Mouse (Mus musculus) lung, adult 18-20 months (tissue): ENCODE measurements around the gene Prune2.

Source experiments
- DNase-seq, 2 experiments: peaks; one replicate each; pipeline ENCODE4 v3.0.0; 2022; ENCODE audit warnings: mixed read lengths in 2 of 2

The Prune2 gene

DNA sequence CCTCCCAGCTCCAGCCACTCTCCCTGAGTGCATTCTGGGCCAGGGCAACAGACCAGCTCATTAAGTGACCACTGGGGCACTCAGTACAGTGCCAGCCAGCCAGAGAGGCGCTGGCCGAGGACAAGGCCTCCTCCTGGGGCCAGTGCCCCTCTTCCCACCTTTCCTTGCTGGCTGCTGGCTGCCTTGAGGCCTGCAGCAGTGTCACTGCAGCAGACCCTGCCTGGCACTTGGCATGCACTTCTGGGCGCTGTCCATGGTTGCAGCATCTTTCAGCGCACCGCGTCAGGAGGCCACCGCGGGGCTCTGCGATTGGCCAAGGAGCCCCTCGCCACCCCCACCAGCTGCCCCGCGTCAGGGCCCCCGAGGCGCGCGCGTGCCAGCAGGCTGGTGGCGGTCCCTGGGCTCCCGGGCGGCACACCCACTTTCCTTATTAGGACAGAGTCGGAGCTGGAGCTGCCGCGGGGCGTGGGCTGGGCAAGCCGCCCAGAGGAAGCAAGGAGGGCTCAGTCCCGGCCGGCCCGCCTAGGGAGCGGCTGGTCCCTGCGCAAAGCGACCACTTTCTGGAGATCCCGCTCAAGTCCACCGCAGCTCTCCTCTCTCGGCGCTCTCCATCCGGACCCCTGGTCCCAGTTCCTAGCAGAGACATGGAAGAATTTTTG lies at the start of gene Prune2:
Gene Prune2, plus strand, starts transcription at position 506 of the 659 bp plus-strand sequence.
- DNase-seq = peak; percentile 37 to 60

DNA sequence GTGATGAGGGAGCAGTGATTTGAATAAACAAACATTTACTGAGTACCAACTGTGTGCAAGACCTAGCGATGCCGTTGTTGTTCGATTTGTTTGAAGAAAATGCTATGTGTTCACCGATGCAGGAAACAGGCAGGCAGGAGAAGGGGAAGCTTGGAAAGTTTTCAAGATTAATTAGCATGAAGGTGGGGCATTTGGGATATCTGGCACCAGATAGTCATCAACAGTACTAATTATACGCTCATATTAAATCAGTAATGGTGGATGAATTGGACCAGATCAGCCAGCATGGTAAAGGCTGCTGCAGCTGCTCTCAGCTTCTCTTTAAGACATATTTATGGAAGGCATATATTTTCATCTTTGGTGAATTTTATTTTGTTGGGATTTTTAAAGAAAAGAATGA lies 44.4 kb upstream of the Prune2 start:
- DNase-seq = no peak

DNA sequence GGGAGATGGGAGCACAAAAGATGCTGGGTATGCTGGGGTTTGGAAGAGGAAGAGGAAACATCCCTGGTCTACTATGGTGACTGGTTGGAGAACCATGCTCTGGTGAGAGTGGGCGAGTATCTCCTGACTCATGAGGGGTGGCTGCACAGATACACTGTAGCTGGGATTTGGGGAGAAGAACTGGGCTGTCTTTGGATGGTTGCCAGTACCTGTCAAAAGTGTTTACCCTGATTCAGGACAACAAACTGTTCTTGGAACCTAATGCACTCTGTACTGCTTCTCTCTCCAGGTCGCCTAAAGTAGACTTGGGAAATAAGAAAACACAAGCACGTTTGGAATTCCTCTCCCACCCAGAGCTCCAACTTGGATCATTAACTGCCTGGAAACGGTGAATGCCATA lies 31.4 kb upstream of the Prune2 start:
- DNase-seq = no peak

DNA sequence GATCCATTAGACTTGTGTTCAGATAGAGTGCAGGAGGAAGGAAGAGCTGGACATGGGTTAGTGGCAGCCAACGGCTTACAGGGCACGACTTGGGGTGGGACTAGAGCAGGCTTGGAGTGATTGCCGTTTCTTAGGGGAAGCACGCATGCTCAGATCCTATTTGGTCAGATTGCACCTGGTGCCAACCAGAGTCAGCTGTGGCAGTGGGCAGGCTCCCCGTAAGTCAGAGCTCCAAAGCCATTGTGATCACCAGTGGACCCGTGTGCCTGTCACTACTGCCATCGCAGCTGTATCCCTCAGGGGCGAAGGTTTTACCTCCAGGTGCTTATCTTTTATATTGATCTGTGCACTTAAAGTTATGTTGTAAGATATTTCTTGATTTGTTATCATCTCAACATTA lies 21.3 kb upstream of the Prune2 start:
- no peak for DNase-seq

DNA sequence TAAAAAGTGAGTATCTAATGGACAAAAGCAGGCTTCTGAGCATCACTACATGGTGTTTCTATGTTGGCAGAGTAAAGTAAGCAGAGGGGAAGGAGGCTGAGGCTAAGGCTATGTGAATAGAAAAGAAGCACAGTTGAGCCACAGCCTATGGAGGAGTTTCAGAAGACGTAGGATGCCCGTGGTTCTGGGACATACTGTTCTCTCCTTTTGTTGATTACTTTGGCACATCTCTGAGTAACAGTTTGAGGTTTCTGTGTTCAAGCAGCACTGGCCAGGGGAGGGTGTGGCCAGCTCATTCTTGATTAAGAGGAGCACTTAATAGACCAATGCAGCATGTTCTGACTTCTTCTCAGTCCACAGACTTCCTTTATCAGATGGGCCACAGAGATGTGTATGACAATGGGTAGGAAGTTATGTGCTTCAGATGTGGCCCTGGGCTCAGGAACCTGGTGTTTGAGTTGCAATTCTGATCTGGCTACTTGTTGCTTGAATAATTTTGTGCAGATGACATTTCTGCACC lies 7.1 kb upstream of the Prune2 start:
- DNase-seq = no peak

DNA sequence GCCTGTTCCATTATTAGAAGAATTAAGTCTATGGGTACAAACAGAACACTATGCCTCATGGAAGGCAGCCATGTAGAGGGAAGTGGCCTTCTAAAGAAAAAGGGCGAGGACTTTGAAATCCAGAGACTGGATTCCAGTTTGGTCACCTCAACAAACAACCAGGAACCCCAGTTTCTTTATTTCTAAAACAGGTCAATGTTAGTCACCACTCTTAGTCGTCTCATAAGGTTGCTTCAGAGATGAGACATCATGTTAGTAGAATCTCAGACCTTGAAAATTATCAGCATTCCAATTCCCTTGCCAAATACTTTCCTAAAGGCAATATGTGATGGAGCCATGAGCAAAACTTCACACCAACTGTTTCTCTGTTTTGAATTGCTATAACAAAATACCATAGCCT lies 6.6 kb upstream of the Prune2 start:
- no peak for DNase-seq

DNA sequence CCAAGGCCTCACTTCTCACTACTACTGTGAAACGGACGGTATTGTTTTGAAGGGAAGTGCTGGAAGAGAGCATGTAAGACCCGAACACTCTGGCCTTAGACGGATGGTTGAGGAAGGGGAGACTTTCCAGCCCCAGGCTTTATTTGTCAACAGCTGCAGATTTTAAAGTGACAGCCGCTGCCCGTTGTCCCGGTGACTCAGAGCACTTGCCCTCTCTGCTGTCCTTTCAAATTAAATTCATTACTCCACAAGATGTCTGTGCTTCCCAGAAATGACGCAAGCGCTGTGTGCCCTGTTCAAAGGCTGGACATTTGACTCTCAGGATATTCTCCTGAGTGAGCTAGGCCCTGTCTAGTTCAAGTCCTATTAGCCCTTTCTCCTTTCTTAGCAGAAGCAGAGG lies 5.9 kb upstream of the Prune2 start:
- no peak for DNase-seq

DNA sequence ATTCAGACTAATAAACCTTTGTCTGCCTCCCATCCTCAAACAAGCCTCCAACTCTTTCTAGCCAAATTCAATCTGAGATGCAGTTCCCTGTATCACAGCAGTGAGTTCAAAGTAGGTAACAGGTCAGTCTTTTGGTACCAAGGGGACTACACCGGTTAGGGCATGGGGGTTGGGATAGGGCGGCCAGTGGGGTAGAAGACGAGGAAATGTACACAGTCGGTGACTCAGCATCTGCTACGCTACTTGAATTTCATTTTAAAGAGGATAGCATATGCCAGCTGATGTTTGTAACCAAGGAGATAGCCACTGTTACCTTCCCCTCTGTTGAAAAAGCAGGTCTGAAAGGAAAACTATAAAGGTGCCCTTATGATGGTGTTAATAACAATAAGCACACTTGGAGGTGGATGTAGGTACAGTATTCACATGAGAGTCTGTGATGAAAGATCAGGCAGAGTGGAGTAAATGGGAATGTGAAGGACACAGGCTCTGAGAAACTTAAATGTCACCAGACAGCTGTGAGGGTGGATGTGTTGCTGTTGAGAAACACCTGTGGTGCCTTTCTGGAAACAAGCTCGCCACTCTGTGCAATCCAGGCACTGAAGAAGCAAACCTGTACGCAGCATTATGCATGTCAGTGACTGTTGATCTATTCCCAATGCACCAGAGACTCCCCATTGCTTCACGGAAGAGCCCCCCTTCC lies 5.1 kb upstream of the Prune2 start:
- DNase-seq = no peak

DNA sequence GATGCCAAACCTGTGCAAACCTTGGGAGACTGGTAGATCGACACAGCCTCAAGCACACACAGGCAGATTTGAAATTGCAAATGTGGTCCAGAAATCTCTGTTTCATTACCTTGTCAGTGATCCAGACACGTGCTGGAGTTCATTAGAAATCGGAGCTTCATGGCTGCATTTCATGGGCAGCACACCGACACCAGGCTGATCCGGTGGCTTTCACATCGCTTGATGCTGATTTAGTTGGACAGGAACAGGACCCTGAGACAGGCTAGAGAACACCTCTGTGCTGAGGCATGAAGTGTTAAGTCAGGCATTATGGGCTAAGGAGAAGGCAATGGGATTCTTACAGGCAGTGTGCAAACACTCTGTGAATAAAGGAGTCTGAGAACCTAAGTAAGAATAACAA lies 1.2 kb upstream of the Prune2 start:
- no peak for DNase-seq

DNA sequence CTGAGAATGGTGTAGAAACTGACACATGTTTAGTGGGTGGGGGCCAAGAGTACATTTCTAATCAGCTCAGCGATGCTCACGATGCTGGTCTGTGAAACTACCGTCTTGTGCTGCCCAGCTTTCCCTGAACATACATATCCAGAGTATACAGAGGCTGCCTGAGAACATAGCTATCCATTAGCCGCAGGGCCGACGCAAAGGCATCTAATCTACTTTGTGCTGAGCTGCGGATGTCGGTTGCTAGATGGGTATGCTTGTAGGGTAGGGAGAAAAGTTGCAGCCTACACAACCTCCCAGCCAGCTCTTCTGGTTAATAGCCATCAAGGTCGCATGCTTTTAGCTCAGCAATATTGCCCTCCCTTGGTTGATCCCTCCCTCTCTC lies 696 bp upstream of the Prune2 start:
- no peak for DNase-seq

DNA sequence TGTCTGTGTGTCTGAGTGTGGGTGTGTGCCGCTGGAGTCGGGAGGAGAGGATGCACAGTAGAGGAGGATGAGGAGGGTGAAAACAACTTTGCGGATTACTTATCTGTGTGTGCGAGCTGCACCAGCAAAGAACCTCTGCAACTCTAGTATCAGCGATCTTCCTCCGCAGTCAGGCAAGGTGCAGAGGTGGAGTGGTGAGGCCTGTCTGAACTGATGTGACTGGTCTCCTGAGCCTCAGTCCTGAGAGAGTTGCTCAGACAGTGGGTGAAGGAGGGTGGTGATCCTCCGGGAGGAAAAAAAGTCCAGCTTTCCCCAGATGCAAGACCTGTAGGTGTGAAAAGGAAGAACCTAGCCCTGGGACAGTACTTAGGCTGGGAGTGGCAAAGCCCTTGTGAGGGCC lies 401 bp downstream of the Prune2 start:
- no peak for DNase-seq

DNA sequence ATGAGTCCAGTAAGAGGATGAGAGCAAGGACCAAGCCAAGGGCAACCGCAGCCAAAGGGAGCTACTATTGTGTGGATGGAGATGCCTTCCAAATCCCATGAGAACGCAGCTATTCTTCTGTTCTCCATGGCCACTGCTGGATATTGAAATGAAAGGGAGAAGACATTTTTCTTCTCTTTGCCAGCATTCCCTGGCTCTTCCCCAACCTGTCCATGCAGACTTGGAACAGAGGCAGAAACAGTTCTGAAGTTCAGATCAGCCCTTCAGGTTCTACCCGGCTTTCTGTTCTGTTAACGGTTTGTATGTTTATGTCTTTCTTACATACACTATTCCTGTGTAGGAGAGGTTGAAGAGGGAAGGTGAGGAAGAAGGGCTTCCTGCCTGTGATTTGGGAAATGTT lies 3.1 kb downstream of the Prune2 start:
- DNase-seq = no peak

DNA sequence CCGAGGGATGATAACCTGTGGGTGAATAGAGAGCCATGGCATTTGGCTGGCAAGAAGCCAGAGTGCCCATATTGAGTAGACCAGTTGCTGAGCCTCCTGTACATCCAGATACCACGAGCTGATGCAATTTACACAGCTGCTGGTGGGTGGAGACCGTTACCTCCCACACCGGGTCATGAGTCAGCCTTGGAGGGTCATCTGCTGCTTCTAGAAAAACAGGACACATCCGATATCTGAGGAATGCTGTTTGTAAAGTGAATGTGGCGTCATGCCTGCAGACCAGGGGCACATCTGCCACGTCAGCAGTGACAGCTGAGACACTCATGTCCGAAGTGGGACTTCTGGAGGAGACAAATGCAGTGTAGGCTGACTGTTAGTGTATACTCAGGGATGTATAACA lies 3.6 kb downstream of the Prune2 start:
- DNase-seq = no peak

DNA sequence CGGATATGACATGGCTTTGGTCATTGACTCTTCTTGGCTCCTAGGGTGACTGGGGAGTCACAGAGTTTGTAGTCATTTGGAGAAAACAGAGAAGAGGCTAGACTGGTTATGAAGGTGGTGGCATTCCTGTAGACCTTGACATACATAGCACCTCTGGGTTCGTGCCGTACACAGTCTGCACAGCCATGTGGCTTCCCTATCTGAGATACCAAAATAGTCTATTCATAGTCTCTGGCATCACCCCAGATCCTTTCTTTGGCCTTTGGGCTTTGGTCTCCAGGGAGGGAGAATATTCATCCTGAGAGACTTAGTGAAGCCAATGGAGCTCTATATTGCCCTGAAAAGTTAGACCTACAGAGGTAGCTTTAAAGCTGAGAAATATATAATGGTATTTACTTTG lies 5.1 kb downstream of the Prune2 start:
- DNase-seq = no peak

DNA sequence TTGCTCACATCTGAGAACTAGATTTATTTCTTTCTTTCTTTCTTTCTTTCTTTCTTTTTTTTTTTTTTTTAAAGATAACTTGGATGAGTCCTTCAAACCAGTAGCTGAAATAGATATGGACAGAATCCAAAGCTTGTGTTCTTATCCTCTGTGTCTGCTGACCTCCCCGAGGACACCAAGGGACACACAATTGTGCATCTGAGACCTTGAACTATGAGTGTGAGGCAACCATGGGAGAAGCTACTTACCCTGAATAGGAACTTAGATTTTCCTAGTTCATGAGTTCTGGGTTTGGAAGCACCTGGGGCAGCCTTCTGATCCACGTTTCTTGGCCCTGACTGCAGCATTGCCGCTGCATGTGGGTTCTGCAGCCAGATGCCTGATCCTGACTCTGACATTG lies 7.3 kb downstream of the Prune2 start:
- no peak for DNase-seq

DNA sequence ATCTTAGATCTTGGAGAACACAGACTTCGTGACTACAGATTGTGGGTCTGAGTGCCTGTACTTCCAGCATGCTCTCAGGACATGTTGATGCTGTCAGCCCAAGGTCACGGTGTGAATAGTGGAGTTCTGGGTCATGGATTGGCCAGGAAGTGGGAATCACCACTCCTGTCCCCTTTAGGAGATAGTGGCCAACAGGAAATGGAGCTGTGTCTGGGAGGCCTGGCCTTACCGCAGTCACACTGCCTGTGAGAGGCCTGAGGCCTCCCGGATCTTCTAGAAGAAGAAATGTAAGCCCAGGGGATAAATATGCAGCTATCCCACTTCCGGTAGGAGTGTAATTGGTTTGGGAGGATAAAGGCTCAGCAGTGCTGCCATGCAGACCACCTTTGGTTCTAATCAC lies 12.8 kb downstream of the Prune2 start:
- DNase-seq = no peak

DNA sequence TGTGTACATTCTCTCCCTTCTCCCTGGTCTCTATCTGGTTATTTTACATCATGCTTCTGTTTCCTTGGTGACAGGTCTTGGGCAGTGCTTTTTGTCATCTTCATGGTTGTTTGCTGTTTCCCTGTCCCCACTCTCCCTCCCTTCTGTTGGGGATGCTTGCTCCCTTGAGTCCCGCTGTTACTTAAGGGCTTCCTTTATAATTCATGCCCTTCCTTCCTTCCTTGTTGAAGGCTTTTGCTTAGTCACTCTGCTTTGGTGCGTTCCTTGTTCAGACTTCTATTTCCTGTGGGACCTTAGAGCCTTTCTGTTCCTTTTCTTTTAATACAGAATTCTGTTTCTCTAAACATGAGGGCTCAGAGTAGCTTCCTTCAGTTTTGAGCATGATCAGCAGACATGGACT lies 14.7 kb downstream of the Prune2 start:
- no peak for DNase-seq

DNA sequence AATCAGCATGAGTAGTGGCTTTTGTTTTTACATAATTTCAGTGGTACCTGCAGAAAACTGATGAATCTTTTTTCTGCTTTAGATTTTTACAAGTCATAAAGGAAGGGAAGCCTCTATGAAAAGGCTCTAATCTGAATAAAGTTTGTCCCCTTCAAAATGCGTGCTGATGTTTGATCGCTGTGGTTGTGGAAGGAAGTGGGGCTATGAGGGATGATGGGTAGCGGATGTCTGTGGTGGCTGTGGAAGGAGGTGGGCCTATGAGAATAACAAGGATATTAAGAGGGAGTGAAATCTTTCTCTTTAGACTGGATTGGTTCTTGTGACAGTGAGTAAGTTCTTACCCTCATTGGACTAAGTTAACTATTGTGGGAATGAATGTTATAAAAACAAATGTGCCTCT lies 23.0 kb downstream of the Prune2 start:
- DNase-seq = no peak

DNA sequence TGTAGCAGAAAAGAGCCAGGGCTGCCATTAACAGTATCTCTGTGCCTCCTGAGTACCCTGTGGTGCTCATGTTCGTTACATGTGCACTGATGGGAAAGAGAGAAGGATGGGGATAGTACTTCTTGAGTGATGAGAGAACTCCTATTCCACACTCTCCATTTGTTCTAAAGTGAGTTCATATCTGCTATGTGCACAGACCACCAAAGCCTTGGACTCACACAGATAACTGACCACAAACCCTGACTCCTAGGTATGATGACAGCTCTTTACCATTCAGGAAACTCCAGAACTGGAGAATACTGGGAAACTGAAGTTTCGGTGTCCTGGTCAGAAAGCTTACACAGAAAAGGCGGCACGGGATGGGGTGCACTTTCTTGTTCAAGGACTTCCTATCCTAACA lies 25.8 kb downstream of the Prune2 start:
- no peak for DNase-seq

DNA sequence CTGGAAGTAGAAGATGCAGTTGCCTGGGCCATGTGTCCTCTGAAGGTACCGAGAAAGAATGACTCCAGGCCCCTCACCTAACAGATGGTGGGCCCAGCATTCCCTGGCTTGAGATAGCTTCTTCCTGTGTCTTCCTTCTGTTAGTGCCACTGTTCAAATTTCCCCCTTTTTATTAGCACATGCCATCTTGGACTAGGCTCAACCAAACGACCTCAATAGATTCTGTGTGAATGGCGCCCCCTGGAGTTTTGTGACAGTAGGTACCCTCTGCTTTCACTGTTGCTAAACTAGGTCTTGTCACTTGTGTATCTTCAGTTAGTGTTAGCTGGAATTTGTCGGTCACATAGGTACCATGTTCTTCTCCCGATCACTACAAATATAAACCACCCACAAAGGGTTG lies 29.0 kb downstream of the Prune2 start:
- peak; percentile 10 to 32 for DNase-seq

DNA sequence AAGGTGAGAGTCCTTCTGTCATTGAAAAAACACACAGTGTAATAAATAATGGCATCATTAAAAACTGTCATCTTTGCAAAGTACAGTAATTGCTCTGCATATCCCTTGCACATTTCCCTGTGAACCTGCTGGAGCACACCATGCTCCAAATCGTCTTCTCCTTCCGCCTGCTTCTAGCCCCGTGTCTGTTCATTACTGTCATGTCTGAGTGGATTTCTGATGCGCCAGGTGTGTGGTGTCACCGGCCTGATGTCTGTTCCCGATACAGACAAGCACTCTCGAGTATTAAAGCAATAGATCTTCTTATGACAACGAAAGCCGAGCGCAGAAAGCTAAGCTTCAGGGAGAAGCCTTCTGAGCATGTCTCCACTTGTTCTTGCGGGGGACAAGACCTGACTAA lies 32.1 kb downstream of the Prune2 start:
- DNase-seq = no peak

DNA sequence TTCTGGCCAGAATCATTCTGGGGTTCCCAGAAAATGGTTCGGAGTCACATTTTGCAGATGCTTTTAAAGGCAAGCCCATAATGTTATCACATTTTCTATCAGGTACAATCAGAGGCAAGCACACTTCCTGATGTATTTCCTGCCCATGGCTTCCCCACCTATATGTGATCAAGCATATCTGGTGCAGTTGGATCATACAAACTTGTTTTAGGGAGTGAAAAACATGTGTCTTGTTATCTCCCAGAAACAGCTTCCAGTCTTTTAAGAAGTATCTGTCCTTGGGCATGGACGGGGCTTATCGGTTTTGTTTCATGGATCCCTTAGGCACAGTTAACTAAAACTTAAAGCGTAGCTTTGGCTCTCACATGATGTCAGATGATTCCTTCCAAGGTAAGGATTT lies 36.2 kb downstream of the Prune2 start:
- no peak for DNase-seq

DNA sequence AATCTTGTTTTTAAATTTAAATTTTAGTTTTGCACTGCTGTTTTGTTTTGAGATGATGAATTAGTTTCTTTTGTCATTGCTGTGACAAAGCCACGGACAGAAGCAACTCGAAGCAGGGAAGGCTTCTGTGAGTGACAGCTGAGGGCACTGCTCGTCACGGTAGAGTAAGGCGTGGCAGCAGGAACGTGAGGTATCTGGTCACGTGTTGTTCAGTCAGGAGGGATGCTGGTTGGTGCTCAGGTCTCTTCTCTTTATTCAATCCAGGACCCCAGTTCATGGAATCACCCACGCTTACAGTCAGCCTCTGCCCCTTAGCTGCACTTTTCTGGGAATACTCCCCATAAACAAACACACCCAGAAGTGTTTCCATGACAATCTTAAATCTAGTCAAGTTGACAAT lies 38.3 kb downstream of the Prune2 start:
- no peak for DNase-seq

DNA sequence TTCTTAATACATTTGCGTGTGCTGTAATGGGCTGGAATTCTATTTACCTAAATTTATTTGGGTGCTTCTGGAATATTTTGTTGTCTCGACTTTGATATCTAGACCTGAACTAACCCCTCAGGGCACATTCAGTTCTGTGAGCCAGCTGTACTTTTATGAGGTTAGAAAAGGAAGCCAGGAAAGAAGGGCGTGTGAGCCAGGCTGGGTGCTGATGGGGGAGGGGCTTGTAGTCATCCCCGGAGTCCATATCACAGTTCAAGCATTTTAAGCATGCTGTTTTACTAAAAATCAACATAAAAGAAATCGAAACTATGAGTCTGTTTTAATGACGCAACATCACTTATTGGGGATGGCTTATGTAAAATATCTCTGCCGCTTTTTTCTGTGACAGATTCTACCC lies 42.0 kb downstream of the Prune2 start:
- DNase-seq = no peak
